Mouse (Mus musculus): ENCODE results near the gene Gm28102.
"Not testable (repeated sequence)": the region's sequence is repeated elsewhere in the genome, so short reads cannot be mapped to it uniquely, and the experiment has no call there.

Gm28102 gene

DNA sequence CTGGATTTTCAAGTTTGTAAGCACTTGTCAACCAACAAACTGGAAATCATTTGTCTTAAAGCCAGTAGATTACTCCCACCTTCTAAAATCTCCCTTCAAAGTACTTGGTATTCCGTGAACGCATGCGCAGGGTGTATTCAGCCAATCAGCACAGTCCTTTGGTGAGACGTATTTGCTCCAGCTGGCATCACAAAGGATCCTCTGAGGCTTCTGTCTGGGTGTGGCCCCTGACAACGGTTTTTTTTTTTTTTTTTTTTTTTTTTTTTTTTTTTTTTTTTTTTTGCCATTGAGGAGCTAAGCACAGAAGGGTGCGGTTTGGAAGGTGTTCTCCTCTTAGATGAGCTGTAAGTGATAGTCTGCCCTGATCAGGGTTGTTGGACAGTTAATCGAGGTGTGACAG is at the start of gene Gm28102:
Gm28102 (plus strand) TSS at position 301 of the 400 bp plus-strand sequence.
- not testable (repeated sequence) for DNase-seq
